Mouse (Mus musculus) ovary, postnatal 10 days (tissue): Measurements from ENCODE around the gene Lrp6.

ENCODE experiments used
- DNase-seq: peaks from one replicate; pipeline ENCODE4 v3.0.0; 2022; ENCODE audit warnings: low spot score

Gene Lrp6

GRCm38 (mm10) chr6:134434044-134434443 is 132.7 kb downstream of the Lrp6 start:
- no peak for DNase-seq

- no peak for DNase-seq
Measured at GRCm38 (mm10) chr6:134433281-134433680, 133.5 kb downstream of the Lrp6 start.

DNA sequence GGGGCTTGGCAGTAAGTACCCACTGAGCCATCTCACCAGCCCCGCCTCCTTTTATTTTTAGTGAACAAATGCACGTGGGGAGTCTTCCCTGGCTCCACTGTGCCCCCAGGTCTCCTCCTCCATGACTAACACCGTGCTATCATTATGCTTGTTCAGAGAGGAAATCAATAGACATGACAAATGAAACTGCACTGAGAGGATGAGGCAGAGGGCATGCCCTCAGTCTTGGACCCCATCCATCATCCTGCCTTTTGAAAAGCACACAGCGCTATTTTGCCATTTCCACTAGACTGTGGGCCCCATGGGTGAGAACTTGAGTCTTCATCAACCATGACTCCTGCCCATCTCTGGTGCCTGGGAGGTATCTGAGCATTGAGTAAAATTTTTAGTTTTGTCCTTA is 135.2 kb downstream of the Lrp6 start:
- no peak for DNase-seq

DNA sequence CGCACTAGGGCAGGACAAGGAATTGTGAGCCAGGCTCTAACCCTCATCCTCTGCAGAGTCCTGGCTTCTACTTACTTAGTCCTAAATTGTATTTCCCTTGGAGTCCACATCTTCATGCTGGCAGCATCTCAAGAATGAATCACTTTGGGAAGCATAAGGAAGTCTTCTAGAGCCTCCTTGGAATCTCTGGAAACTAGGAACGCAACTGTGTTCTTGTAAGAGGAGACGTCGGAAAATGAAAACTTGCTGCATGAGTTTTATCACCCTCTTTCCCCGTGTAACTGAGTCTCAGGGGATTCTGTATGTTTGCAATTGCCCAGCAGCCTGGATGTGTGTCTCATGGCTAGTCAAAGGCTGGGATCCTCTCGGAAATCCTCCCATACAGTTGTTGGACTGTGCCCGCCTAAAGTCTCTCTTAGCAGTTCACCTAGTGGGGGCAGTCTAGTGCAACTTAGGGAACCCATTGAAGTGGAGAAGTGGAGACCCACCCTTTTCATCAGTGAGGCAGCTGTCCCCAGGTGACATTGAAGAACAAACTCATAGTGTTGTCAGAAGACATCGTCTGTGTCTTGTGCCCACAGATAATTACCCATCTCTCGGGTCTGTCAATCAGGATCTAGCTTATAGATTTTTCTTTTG is 136.5 kb downstream of the Lrp6 start:
- DNase-seq: no peak

DNA sequence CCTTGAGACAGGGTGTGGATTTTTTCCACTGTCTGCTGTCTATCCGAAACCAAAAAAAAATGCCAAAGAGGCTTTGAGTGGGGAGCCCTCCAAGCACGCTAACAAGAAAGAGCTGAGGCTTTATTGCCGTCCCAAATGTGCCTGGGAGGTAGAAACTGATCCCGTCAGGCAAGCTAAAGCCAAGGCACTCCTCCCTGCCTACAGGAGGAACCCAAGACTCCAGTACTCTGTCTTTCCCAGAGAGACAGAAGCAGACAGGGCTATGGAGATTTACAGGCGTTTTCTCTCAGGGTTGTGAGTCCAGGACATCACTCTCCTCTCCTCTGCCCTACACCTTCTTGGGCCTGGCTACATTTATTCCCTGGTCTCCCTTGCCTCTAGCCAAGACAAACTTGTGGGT is 138.3 kb downstream of the Lrp6 start:
- DNase-seq: no peak

GRCm38 (mm10) chr6:134427165-134427564 is 139.6 kb downstream of the Lrp6 start:
- DNase-seq: no peak

DNA sequence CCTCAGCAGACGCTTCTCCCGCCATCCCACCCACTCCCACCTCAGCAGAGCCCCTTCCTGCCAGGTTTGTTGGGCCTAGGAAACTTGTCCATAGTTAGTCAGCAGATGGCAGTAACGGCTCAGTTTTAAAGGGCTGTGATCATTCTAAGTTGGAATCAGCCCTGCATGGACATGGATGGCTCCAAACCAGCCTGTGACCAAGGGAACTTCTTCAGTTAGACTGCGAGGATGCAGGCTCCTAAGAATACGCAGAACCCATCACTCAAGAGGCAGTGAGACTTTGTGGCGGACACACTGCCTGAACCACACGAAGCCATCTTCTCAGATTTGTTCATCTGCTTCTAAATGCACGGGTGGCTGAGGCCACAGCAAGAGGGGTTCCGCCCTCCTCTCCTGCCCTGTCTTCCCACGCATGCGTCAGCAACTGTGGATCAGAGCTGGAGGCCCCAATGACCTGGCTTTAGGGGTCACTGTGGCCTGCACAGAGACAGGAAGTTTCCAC is 141.5 kb downstream of the Lrp6 start:
- DNase-seq: peak; percentile 31

DNA sequence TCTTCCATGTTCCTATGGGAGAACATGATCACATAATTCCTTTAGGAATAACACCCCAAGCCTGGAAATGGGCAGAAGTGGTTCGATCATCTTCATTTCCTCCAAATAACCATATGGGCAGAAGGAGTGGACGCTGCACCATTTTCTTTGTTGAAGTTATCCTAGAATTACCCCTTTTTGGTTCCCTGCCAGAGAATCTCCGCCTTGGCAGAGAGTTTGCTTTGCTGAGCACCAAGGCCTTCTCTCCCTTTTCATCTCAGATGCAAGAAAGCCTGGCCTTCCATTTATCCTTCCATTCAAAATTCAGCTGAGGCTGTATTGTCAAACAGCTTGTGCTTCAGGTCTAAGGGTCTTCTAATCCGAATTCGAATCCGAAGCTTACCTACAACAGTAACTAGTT is 144.8 kb downstream of the Lrp6 start:
- no peak for DNase-seq

- DNase-seq: no peak
Measured at GRCm38 (mm10) chr6:134420375-134420774, 146.4 kb downstream of the Lrp6 start.

DNA sequence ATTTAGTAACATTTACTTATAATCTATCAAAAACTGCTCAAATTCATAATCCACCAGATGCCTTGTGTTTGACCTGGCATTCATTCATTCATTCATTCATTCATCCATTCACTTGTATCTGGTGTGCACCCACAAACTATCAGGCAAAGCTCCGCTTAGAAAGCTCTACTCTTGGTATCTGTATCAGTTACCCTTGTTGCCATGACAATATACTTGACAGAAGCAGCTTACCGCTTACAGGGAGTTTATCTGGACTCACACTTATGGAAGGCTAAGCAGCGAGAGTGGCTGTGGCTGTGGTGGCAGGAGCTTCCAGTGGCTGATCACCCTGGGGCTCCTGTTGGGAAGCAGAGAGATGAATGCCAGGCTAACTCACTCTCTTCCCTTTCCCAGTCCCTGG is 148.9 kb downstream of the Lrp6 start:
- DNase-seq: no peak

- DNase-seq: no peak
Measured at GRCm38 (mm10) chr6:134416556-134417105, 150.1 kb downstream of the Lrp6 start.

GRCm38 (mm10) chr6:134414532-134414883 is 152.3 kb downstream of the Lrp6 start:
- DNase-seq: no peak

DNA sequence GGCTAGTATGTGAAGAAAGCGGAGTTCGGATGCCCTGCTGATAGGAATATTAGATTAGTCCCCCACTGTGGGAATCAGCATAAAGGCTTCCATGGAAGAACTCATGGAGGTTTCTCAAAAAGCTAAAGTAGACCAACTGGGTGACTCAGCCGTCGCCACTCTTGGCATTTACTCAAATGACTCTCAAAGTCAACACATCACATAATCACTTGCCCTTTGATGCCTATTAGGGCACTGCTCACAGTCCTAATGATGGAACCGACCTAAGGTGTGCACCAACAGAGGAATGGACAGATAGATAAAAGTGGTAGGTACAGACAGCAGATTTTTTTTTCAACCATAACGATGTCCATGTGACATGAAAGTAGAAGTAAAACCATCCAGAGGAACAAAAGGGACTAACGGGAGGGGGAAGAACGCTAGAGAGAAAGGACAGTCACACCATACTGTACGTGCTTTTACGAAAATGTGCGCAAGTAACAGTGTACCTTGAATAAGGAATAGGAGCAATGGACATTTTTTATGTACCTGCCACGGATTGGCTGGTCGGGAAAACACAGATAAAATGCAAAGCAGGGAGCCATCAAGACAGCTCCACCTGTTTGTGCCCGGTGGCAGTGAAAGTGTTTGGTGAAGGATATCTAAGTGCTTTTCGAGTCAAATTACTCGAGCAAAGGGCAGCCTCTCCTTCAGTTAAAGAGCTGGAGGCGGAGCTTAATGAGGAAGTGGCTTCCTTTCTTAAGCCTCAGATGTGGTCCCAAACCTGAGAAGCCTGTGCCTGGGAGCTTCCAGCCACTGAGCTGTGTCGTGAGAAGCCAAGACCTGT is 152.8 kb downstream of the Lrp6 start:
- no peak for DNase-seq

DNA sequence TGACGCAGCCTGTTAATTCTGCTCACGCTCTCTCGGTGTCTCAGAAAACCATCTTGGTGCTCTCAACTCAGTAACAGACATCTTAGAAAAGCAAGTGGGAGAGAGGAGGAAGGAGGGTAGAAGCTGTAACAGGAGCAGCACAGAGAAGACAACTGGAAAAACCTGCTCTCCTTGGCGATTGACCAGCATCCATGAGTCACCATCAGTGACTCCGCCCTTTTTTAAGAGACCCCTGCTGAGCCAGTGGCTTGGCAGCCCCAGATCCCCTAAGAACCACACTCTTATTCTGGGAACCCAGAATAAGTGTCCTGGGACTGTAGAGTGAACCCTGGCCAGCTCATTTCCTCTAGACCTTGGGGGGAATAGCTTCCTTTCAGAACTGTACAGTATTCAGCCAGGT is 159.5 kb downstream of the Lrp6 start:
- no peak for DNase-seq

GRCm38 (mm10) chr6:134403684-134404070 is 163.1 kb downstream of the Lrp6 start:
- no peak for DNase-seq

DNA sequence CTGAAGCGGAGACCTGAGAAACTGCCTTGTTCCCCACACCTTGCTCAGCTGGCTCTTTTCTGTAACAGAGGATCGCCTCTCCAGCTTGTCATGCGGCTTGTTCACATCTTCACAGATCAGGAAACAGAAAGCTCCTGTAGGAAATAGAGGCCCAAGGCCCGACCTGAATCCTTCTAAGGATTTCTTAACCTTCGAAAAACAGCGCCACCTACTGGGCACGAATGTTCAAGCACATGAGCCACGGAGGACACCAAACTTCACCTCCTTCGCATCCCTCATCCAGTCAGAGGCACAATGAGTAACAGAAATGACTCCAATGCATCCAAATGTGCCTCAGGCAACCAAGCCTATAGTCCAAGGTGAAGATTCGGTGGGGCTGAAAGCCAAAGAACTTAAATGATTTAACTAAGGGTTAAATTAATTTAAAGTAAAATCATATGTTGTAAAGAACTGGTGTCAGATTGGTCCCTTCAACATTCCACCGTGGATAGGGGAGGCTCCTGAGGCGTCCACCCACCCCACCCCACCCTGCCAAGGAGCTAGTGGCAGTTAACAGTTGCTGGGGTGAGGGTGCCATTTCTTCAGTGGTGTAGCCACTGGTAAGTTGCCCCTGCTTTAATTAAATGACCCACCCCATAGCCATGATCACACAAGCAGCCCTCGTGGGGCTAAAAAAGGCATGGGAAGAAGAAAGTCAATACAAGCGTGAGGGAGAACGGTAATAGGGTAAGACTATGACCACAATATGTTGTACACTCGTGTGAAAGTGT is 163.7 kb downstream of the Lrp6 start:
- peak; percentile 26 for DNase-seq
